Mouse (Mus musculus) cerebellum, adult 18-20 months (tissue): ENCODE results near the gene Pcdh7.

Source experiments
- DNase-seq, 2 experiments: peaks; one replicate each; pipeline ENCODE4 v3.0.0; 2021

The Pcdh7 gene

DNA sequence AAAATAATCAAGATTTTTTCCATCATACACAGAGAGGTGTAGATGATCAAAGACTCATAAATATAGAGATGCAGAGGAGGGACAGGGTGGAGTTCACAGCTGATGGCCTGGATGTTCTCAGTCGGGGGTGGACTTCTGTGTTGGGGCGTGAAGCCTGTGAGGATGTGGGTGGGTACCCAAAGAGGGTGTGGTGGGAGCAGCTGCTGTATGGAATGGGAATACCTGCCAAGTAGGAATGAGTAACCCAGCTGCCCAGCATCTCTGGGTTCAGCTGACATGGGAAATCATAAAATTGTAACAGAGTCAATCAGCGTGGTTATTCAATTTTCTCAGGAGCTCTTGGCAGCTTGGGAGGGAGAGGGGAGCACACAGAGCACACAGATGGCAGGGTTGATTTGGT is 85.3 kb downstream of the Pcdh7 start:
- DNase-seq = no peak

DNA sequence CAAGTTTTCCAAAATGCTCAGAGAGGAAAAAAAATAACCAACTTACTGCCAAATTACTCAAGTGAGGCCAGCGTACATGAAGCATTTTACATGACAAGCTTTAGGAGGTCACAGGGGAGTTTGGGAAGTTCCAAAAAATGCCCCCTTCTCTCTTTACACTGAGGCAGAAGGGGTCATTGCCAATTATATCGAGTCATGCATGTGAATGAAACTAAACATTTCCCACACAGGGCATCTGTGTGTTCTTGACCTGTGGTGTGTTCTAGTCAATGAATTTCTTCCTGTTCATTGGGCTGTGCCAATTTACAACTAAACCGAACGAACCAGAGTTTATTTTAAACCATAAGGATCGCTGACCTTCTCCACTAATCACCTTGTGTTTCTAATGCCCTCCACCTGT is 86.1 kb downstream of the Pcdh7 start:
- DNase-seq = no peak

DNA sequence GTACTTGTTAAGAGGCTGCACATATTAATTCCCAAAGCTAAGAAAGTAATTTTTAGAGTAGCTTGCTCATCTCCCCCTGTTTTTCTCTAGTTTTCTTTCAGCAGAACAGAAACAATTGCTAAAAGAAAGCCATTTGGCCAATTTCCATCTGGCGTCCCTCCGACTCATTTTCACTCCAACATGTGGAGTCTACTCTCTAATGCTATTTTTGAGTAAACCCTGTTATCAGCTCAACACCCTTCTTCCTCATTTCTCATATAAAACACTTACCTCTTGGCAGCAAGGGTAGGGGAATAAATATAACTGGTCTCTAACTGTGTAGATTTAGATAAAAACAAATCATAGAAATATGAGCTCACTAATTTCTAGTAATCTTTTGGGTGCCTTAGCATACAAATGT is 89.6 kb downstream of the Pcdh7 start:
- no peak for DNase-seq

DNA sequence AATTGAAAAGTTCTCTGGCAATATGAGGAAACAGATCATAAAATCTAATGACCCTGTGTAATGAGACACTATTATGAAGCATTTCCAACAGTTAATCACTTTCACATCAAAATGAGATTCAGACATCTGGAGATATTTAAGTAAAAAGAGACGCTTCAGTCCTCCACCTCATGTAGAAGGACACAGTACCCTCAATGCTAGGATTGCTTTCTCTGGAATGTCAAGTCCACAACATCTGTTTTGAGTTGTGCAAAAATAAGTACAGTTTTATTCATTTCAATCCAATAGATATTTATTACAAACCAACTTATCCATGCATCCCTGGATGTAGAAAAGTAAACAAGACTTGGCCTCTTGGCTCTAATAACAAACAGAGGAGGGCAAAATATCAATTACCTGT is 92.9 kb downstream of the Pcdh7 start:
- DNase-seq = no peak

DNA sequence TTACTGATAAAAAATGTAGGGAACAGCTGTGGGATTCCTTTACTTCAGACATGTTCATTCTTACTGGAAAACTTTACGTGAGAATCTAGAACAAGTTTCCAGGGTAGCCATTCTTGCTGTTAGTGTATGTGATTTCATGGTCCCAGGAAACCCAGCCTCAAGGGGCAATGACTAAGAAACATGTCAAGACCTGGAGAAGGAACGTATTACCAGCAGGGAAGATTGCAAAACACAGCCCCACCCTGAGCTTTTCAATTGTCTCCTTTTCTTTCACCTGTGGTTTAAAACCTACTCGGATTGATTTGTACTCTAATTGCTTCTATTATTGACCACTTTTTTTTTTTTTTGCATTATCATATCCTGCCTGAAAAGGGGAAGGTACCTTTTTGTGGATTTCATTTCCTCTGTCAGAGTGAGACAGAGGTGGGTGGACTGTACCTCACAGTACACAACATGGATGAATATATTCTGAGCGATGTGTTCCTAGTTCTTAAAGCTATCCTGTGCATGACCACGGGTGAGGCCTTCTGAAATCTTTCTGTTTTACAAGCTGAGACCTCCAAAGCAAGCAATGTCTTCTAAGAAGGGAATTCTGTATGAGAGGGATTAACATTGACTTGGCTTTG is 98.3 kb downstream of the Pcdh7 start:
- DNase-seq = no peak

DNA sequence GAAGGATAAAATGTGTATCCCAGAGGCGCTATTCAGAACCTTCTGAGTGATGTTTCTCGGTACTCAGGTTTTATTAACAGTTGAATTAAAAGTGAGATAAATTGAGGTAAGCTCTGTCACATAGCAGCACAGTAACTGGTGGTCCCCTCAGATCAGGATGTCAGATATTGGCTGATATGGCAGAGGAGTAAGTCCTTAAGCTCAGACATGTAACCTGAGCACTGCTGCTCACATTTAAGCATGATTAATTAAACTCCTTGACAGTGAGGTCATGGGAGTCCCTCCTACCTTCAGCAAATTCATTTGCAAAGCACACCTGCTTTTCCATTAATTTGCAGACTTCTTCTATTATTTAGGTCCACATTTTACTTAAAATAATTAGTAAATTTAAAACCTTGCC is 102.0 kb downstream of the Pcdh7 start:
- no peak for DNase-seq

DNA sequence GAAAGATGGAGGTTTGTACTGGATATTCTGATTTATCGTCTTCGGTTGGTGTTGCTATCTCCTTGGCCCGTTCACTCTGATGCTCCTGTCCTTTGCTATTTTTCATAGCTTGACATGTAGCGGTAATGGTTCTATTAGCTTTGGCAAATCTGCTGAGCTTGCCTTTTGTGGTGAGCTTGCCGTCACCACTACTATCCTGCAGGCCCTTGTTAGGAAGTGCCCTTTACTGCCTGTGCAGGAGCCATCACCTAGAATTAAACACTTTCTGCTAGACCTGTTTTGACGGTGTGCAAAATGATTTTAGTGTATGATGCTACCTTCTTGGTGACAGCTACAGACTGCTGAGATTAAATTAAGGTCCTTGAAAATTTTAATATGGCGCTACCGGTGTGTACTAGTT is 103.3 kb downstream of the Pcdh7 start:
- DNase-seq = no peak

DNA sequence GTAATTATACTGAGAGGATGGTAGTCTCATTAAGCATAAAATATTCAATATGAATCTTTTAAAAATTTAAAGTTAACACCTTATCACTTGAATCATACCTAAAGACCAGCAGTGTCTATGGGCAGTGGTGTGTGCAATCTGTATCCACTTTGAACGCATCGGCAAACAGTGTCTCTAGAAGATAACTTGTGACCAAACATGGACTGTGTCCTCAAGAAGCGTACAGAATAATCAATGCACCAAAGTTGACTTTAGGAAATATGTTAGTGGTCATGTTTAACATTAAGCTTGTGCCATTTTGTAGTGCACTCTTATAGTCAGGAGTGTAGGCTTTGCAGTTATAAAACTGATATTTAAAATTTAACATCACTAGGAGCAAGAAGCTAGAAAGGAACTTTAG is 110.7 kb downstream of the Pcdh7 start:
- DNase-seq = no peak

DNA sequence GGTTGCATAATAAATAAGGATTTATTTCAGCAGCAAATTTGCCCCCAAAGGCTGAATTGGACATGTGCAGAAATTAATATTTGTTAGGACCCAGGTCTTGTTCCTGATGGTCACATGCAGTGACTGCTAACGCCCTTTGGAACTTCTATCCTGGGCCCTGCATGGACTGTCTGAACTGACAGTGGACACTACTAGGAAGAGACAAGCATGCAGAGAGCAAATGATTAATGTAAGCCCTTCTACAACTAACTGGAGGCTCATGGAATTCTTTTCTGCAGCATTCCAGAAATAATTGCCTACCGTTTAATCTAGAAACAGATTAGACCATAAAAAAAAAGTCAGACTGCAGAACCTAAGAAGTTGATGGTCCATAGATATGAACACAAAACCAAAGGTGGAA is 119.4 kb downstream of the Pcdh7 start:
- DNase-seq = no peak

DNA sequence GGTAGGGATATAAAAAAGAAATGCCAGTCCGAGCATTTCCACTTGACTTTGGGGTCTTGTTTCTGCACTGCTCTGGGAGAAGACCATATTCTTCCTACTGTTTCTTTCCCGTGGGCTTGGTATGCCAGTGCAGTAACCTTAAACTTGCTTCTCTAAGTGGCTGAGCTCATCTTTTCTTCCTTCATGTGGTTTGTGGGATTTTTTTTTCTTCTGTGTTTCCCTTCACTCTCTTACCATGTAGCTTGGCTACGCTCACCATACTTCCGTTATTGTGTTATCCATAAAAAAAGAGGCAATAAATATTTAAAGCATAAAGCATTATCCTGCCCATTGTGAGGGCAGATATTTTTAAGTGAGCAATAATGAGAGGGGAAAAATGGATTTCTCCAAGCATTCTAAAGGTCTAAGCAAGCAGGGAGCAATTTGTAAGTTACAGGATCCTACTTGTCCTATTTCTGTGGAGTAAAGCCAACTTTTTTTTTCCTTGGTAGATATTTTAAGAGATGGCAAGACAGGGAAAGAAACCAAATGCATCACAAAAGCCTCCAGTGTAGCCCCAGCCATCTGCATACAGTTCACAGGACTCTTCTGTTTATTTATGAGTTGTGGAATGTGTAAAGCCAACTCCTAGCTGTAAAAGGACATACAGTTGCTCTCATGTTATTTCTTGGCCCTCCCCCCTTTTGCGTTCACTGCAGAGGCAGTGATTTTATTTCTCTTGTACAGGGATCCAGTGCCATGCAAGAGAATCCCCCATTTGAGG is 123.8 kb downstream of the Pcdh7 start:
- DNase-seq = no peak

DNA sequence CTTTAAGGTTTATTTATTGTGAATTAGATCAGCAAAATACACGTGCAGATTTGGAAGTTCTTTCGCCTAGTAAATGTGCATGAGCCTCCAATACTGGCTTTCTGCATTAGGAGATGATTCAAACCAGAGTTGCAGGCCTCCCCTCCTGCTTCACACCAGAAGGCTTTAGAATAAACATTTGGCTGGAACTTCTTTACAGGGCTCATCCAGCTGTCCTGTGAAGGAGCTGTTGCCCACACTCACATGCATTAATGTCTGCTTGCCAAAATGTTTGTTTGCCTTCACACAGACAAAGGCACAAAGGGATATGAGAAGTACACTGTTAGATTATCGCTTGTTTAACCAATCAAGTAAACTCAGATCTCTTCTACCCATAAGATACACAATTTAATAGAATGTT is 129.7 kb downstream of the Pcdh7 start:
- DNase-seq = no peak

DNA sequence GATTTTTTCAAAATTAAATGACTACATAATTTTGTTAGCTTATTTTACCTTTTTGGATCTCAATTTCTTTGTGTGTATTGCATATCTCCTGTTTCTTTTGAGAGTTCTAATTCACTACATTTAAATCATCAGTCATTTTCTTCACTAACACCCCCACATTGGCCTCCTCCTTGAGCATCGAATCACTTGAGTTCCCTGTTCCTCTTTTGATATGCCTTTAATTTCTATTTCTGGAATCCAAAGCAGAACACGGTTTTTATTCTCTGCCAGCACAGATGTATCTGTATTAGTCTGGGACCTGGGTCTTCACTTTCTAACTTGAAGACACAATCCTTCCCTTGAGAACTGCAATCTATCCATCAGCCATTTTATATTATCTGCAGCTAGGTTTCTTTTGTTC is 132.3 kb downstream of the Pcdh7 start:
- DNase-seq = no peak

DNA sequence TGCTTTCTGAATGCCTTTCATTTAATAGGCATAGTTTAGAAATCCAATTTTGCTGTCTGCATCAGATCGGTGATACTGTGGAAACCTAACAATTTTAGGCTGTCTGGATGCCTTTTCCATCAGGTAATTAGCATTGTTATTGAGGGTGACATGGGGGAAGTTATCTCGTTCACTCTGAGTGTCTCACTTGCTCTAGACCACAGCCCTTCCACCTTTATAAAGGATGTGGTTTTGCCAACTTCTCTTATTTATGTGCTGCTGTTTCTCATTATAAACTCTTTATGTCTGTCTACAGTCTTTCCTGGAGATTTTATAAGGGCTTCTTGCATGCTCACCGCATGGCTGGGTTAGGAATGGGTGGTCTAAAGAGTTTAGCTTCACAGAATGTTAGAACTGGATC is 139.5 kb downstream of the Pcdh7 start:
- no peak for DNase-seq

DNA sequence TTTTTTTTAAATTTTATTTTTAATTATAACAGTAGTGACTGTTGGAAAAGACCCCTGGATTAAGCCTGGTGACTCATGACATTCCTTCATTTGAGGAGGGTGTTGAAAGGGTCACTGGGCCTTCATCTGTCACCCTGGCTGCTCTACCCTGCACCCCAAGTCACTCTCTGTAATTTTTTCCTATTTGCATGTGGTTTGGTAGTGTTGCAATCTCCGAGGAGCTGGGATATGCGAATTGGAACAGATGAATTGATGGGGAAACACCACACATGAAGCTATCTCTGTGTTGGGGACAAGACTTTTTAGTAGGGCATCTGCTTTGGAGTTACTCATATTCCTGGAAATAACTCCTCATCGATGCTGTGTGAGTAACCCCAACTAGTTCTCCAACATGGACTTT is 146.5 kb downstream of the Pcdh7 start:
- no peak for DNase-seq

DNA sequence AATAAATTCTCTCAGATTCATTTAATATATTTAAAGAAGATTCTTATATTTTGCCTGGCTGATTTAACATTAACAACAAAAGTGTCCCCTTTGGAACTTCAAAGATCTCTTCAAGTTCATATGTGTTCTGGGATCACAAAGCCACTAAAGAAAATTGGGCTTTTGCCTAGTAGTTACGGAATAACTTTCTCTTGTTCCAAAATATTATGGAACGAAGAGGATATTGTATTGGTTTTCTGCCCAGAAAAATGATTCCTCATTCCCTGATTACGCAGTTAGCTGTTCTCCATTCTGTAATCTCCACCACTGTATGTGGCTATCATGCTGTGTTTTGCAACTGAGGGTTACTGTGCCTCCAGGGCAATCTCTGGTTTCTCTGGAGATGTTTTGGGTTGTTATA is 147.5 kb downstream of the Pcdh7 start:
- DNase-seq = no peak

DNA sequence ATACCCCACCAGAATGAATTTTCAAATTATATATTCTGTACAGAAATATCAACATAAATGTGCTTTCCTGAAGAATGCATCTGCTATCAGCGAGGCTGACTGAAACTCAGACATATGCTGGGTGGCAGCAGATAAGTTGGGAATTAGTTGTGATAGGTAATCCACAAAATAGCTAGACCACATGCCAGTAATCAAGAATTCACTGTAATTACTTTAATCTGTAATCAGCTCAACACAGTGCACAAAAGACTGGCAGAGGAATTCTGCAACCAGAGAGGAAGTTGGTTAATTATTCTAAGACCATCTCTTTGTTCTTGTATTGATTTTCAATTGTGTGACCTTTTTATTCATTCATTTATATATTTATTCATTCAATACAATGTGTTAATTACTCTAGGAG is 148.3 kb downstream of the Pcdh7 start:
- DNase-seq = no peak

DNA sequence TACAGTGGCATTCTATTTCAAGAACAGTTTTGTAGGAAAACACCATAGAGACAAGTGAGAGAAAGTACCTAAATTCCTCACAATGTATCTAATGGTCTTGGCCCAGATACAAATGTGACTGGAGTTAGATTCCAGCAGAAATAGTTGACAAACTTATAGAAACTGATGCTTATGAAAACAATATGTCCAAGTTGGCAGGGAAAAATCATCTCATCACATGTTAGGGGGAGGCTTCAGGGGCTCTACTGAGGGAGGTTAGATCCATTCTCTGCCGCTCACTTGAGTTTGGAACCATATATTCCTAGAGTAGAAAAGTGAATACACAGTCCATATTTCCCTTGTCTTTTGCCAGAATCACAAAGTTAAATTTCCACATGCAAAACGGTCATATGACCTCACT is 150.1 kb downstream of the Pcdh7 start:
- no peak for DNase-seq

DNA sequence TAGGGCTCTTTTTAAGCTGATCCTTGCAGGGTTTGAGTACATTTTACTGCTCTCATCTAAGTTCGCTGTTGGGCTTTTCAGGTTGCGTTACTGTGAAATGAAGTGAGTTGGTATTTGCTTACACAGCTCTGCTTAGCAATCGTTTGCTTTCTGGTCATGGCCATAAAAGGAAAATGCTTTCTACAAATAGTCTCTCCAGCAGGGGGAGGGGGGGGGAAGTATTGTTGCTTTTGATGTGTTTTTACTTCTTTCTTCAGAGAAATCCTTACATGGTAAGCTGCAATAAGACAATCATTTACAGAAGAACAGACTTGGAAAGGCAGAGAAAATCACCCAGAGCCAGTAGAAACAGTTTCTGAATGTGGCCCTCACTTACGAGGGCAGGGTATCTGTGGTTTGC is 150.9 kb downstream of the Pcdh7 start:
- DNase-seq = no peak

DNA sequence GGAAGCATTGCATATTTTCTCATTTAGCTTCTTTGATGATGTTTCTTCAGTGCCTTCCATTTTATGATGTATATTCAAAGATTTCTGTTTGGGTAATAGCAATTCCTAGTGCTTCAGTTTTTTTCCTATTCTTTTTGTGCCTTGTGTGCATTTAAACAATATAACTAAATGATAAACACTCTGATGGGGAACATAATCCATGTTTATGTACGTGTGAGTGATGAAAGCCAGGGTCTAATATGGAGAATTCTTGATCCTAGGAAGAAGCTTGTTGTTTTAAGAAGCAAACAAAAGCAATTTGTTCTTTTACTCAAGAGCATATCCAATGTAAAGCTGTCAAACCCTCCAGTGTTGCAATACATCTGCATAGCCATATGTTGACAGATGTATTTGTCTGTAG is 153.0 kb downstream of the Pcdh7 start:
- DNase-seq = no peak

DNA sequence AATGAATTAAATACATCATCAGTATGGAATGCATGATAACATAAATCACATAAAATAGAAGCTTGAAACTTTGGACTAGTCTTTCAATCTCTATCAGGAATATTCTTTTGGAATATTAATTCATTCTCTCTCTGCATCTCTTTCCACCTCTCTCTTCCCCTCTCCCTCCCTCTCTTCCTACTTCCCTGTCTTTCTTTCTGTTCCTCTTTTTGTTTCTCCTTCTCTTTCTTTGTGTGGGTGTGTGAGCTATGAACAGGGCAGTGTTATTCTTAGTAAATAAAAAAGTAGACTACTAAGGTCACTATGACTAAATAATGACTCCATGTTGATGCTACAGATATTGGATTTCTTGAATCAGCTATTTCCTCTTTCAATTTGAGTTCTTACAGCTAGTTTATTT is 167.2 kb downstream of the Pcdh7 start:
- no peak for DNase-seq

DNA sequence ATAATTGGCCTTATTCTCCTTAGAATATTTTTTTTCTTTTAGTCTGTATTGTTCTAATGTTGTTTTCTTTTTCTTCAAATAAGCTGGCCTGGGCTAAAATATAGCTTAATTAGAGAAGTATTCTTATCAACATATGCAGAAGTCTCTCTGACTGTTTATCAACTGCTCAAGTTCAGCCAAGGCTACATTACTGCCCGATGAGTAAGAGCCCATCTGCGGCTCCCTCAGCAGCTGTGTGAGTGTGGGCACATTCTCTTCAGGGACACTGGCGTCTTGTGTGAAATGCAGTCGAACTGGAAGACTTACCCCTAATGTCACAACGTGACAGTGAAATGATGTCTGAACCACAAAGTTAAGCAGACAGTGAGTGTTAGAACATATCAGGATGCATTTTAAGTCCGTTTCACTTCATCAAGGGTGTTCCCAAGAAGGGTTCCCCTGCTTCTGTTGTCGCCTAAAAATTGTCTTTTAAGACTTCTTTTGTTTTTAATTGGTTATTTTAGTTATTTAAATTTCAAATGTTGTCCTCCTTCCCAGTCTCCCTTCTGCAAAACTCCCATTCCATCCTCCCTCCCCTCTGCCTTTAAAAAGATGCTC is 181.3 kb downstream of the Pcdh7 start:
- no peak for DNase-seq

DNA sequence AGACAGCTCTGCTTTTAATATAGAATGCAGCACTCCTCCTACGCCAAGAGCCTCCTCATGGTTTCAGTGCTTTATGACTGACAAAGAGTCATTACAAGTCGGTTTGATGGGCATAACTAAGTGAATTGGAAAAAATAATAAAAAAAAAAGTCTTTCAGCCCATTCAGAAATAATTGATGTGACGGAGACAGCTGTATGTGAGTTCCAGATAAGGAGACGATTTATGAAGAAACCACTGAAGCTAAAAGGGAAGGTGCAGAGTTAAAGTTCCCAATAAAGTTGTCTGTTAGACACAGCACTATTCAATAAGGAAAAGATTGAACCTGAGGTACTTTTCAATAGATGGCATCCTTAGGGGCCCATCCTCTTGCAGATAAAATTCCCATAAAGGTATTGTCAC is 189.5 kb downstream of the Pcdh7 start:
- DNase-seq = no peak

DNA sequence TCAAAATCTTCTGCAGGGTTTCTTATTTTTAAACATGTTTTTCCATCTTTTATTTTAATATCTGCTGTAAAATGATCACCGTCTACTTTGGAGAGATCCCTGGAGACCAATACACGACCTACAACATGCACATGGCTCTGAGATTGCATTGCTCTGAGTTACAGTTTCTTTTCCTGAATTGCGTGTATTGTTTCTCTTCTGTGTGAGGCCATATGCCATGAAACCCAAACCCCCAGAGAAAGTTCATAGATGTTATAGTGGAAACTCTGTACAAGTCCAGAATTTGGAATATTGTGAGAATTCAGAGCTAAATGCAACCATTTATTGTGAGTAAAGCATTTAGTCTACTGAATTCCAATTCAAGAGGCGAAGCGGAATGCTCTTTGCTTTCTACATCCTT is 203.4 kb downstream of the Pcdh7 start:
- DNase-seq = no peak

DNA sequence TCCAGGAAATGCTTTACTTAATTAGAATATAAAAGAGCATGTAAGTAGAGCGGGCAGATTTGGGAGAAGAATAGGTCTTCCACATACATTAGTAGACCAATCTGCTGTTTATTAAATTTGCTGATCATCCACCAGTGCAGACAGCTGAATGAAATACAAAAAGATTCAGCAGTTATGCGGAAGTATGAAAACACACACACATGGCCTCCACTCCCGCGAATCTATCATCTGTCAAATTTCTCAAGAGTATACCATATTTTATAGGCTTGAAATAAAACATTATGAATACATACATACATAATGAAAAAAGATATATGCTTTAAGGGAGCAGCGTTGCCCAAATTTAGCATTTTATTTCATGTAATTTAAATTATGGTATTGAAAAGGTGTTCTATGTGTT is 213.6 kb downstream of the Pcdh7 start:
- DNase-seq = no peak

DNA sequence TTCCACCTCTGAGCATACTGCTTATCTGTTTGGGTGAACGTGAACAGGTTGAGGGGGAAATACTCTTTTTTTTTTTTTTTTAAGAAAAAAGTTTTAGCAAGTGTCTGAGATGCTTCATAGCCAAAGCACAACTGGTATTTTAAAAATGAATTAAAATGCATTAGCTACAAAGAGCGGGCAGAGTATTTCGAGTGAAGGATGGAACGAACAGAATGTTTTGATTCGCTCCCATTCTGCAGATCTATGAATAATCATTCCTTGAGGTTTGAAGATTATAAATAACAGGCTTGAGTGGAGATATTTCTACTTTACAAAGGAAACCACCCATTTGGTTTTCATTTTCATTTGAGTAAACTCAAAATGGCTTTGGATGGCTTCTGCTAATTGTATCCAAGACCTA is 214.0 kb downstream of the Pcdh7 start:
- no peak for DNase-seq
